12 mouse cellular contexts compared by ENCODE assay signal in the genomic region with DNA sequence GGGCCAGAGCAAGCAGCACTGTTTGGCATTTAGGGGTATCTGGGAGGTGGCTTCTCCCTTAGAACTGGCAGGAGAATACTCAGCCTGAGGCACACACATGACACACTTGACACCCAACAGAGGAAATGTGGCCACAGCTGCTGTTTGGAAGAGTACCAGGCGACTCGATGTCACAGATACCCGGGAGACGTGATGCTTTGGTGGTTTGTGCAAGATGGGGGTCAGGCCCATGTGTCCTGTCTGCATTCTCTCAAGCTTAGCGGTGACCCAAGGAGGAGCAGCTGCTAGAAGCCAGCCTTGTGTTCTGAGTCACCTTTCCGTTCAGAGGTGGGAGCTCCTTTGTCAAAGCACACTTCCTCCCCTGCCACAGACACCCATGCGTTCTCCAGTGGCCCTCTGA. TPM values are rescaled to one million over a fixed set of nuclear protein-coding genes. Genes with fewer than 3 reads are reported as not detected.
DNase-seq lines count a peak whose midpoint lies in the region; ATAC-seq lines count a peak whose summit lies in the region.
"Had no signal": no experiment of that assay in that cellular context is flagged by ENCODE, and none has a peak within 500 bp of the region (broad histone marks: within the 10 kb centered on the region; RNA-seq: fewer than 3 reads in every experiment).

No protein-coding gene starts in this region.

- no peaks in the 10 kb centered on the region for H3K36me3 ChIP-seq in kidney, embryonic 16.5 days (ENCODE audit: insufficient read depth, low read length)
- H3K36me3 ChIP-seq: heart, embryonic 13.5 days had no signal

- H3K4me2 ChIP-seq in kidney, embryonic 16.5 days (replicated peaks; ENCODE audit: low read depth, low read length), result no peak overlapping the region
- H3K4me2 ChIP-seq: heart, embryonic 13.5 days had no signal

- H3K27ac ChIP-seq in kidney, embryonic 16.5 days (ENCODE audit: low read length), result no peak overlapping the region
- H3K27ac ChIP-seq in brown adipose tissue, adult 24 weeks (replicated peaks; ENCODE audit: low read depth, low read length), result peak overlapping the region; percentile 26
- H3K27ac ChIP-seq: heart, embryonic 13.5 days had no signal

- DNase-seq in kidney, postnatal 10 days, result peak; percentile 51
- peak; percentile 59 for DNase-seq in CD4-positive, CD25-positive, alpha-beta regulatory T cell, adult 2 months (ENCODE audit: low read depth, low spot score)
- DNase-seq in thymus, adult 18-20 months, result peak; percentile 38 to 62
- DNase-seq in left cerebral cortex, postnatal 14 days (ENCODE audit: low spot score in 2 of 2), result no peak
- DNase-seq in right cerebral cortex, adult 18-20 months, result no peak
- DNase-seq: cerebellum, adult 11-12 months; kidney, postnatal 36 days; midbrain, embryonic 14.5 days; right cerebral cortex, postnatal 25 days had no signal

- no peak overlapping the region for H3K9ac ChIP-seq in kidney, embryonic 16.5 days (replicated peaks; ENCODE audit: low read length)
- H3K9ac ChIP-seq: heart, embryonic 13.5 days had no signal

- no peaks in the 10 kb centered on the region for H3K27me3 ChIP-seq in kidney, embryonic 16.5 days (ENCODE audit: insufficient read depth, low read length)
- H3K27me3 ChIP-seq: heart, embryonic 13.5 days had no signal

- intact Hi-C loops in left cerebral cortex, postnatal 14 days (cut with DNase I), result no loop called here

- ATAC-seq in kidney, embryonic 16.5 days (ENCODE audit: low FRiP score, low TSS enrichment), result no peak

- H3K4me3 ChIP-seq in kidney, embryonic 16.5 days (ENCODE audit: low read length), result no peak overlapping the region
- H3K4me3 ChIP-seq in brown adipose tissue, adult 24 weeks (ENCODE audit: insufficient read depth, low read depth, low read length), result no peak overlapping the region
- H3K4me3 ChIP-seq: heart, embryonic 13.5 days had no signal

- peaks cover 27% of the 10 kb centered on the region for H3K4me1 ChIP-seq in kidney, embryonic 16.5 days (ENCODE audit: insufficient read depth, low read length)
- peaks cover 51% of the 10 kb centered on the region for H3K4me1 ChIP-seq in brown adipose tissue, adult 24 weeks (ENCODE audit: control insufficient read depth, insufficient read depth, insufficient read length, low read length)

- 57% methylated on average over 7 of the region's 7 CpGs for WGBS in kidney, embryonic 16.5 days

- H3K9me3 ChIP-seq in kidney, embryonic 16.5 days (ENCODE audit: low read length), result no peaks in the 10 kb centered on the region
- H3K9me3 ChIP-seq: heart, embryonic 13.5 days had no signal

RNA-seq across cellular contexts. Expression of a gene that starts 12.4 kb away (rescaled TPM):
- 8.7 and 9.1 TPM in 2 replicates for polyA plus RNA-seq in kidney, embryonic 16.5 days (2015; fragmentation: Nextera tagmentation; extraction: Ambion mirVana)
- polyA plus RNA-seq in brown adipose tissue, adult 24 weeks (2012; ENCODE audit: insufficient read depth, insufficient read length, missing spikeins), result 2.9 and 7.5 TPM in 2 replicates
- 1 to 10 TPM; 3.2 to 4.5 TPM for total RNA-seq in left cerebral cortex, postnatal 14 days (2021)

Comparison
In these comparisons a context has a peak if more than half of its experiments do, and no peak if none do; other contexts are left out.
1. DNase-seq: peak in kidney, postnatal 10 days (single experiment), CD4-positive, CD25-positive, alpha-beta regulatory T cell, adult 2 months (single experiment) and thymus, adult 18-20 months (2 of 2); none in left cerebral cortex, postnatal 14 days (0 of 2) and right cerebral cortex, adult 18-20 months (single experiment).